Mouse (Mus musculus) embryonic fibroblast, embryonic 13.5 days (primary cell): ENCODE data around the gene Uggt1. TPM values are rescaled to one million over a fixed set of nuclear protein-coding genes. Genes with fewer than 3 reads are reported as not detected.

ENCODE experiments used
- H3K27ac ChIP-seq: 2 replicates; pipeline ENCODE4 v1.5.1; 2012; ENCODE audit warnings: low read length, control low read depth, inconsistent platforms; ENCODE audit not compliant: insufficient read depth
- H3K4me1 ChIP-seq: 2 replicates; pipeline ENCODE4 v1.6.1; 2011; ENCODE audit warnings: low read length; ENCODE audit not compliant: control insufficient read depth, insufficient read depth
- H3K4me3 ChIP-seq: 2 replicates; pipeline ENCODE4 v1.5.1; 2011; ENCODE audit warnings: mild to moderate bottlenecking, control low read depth, low read length; ENCODE audit not compliant: insufficient read depth
- CTCF ChIP-seq: IDR thresholded peaks from 2 replicates; pipeline ENCODE4 v1.5.1; 2011; ENCODE audit warnings: mild to moderate bottlenecking, control low read depth, low read length, moderate library complexity, borderline replicate concordance; ENCODE audit not compliant: insufficient read depth
- POLR2A ChIP-seq: IDR thresholded peaks from 2 replicates; pipeline ENCODE4 v1.6.1; 2011; ENCODE audit warnings: low read depth, mild to moderate bottlenecking, control low read depth, low read length, moderate library complexity
- polyA plus RNA-seq: library from polyadenylated mRNA; stranded (reverse); fragments of >200 nt; gene quantifications from 2 replicates; pipeline ENCODE4 v1.2.4, GENCODE M21; 2011; ENCODE audit warnings: low read depth; ENCODE audit not compliant: missing spikeins, insufficient read length

Uggt1 gene
- polyA plus RNA-seq, 1 experiment, result 125 TPM

- TF ChIP-seq CTCF, result peak; percentile 83
- TF ChIP-seq POLR2A, result no peak
- H3K27ac ChIP-seq, result no peak overlapping the region
These were observed 109.9 kb downstream of the Uggt1 start for GRCm38 (mm10) chr1:36134584-36134983.

GRCm38 (mm10) chr1:36133647-36134046 is 110.9 kb downstream of the Uggt1 start:
- Histone ChIP-seq H3K4me1 (peaks cover 22% of the 10 kb centered on the region), H3K4me3 (no peak overlapping the region), H3K27ac (no peak overlapping the region)
- TF ChIP-seq CTCF (no peak), POLR2A (no peak)

More at GRCm38 (mm10) chr1:36134584-36134983, 109.9 kb downstream of the Uggt1 start:
- Histone ChIP-seq H3K4me1 (peaks cover 16% of the 10 kb centered on the region), H3K4me3 (no peak overlapping the region)

DNA sequence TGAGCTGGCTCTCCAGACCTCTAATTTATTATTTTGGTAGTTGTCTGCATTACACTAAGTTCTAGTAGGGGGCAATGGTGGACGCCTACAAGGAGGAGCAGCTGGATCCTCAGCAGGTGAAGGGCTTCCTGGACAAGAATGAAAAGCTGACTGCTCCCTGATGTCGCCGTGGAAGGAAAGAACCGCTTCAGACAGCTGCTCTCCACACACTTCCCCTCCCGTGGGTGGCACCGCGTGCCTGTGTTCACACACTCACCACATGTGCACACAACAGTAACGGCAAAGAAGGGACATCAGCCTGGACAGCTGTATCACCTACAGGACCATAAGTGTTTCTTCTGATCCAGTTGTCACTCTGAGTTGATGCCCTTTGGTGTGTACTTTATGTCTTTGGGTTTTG is 111.5 kb downstream of the Uggt1 start:
- Histone ChIP-seq H3K4me1 (peaks cover 22% of the 10 kb centered on the region), H3K4me3 (no peak overlapping the region), H3K27ac (no peak overlapping the region)
- TF ChIP-seq CTCF (no peak), POLR2A (no peak)

- no peak overlapping the region for H3K4me3 ChIP-seq
- no peak overlapping the region for H3K27ac ChIP-seq
- TF ChIP-seq CTCF, result no peak
- no peak for TF ChIP-seq POLR2A
- H3K4me1 ChIP-seq, result peaks cover 22% of the 10 kb centered on the region
These were observed 112.3 kb downstream of the Uggt1 start for GRCm38 (mm10) chr1:36132211-36132610.

DNA sequence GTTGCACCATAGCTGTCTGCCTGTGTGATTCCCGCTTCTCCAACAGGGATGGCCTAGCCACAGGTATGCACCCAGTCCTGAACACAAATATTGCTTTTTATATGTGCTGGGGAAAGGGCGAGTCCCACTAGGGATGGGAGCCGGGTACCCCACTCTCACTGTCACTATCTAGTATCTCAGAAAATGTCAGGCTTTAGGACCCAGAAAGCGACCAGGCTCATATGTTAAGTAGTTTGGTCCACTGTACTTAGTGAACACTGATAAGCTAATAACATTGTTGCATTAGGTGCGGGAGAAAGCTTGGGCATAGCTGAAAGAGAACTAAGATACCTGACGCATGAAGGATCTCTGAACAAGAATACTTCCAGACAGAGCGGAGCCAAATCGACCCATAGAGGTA is 112.8 kb downstream of the Uggt1 start:
- Histone ChIP-seq H3K4me1 (peaks cover 22% of the 10 kb centered on the region), H3K4me3 (no peak overlapping the region), H3K27ac (no peak overlapping the region)
- TF ChIP-seq CTCF, result no peak
- no peak for TF ChIP-seq POLR2A

- H3K4me3 ChIP-seq, result no peak overlapping the region
- TF ChIP-seq POLR2A (no peak), CTCF (no peak)
These were observed 113.4 kb downstream of the Uggt1 start for GRCm38 (mm10) chr1:36131154-36131553.

DNA sequence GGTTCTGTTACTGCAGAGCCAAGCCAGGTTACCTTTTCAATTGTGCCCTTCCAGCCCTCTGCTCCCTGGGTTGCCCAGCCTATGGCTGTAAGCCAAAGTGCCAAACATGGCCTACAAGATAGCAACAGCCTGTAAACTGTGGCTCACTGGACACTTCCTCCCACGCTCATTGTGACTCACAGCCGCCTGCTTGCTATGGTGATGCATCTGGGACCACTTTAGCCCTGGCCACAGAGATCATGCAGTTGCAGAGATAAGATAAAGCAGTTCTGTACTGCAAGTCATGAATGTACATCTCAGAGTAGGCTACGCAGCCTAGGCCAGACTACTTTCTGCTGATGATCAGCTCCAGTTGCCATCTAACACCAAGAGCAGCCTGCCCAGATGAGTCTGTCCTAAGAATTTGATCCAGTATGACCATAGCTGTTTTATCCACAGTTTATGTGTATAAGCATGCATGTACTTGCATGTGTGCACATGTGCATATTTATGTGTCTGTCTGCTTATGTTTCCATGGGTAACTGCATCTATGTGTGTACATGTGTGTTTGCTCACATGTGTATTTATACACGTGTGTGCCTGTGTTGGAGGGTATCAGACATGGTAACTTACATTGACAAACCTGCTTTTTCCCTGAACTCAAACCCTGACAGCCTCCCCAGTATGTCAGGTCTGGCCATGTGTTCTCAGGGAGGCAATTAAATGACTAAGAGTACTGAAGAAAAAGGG is 114.0 kb downstream of the Uggt1 start:
- Histone ChIP-seq H3K4me1 (peaks cover 22% of the 10 kb centered on the region), H3K4me3 (no peak overlapping the region), H3K27ac (peak overlapping the region; percentile 37; the same call in 1 of the 2 replicates)
- no peak for TF ChIP-seq CTCF
- no peak for TF ChIP-seq POLR2A

More at GRCm38 (mm10) chr1:36131154-36131553, 113.4 kb downstream of the Uggt1 start:
- peaks cover 22% of the 10 kb centered on the region for H3K4me1 ChIP-seq
- H3K27ac ChIP-seq, result no peak overlapping the region

DNA sequence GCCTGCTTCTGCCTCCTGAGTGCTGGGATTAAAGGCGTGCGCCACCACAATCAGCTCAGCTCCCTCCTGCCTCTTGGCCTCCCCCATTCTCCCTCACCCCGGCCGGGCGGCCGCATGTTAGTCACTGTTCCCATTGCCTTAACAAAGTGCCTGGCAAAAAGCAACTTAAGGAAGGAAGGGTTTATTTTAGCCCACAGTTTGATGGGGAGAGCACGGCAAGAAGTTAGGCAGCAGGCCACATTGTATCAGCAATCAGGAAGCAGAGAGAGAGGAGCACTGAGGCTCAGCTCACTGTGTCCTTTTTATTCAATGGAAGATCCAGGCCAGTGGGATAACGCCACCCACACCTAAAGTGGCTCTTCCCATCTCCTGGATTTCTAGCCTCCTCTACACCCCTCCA is 114.6 kb downstream of the Uggt1 start:
- TF ChIP-seq POLR2A (no peak), CTCF (no peak)
- peak overlapping the region; percentile 37; the same call in 1 of the 2 replicates for H3K27ac ChIP-seq
- no peak overlapping the region for H3K4me3 ChIP-seq
- peaks cover 17% of the 10 kb centered on the region for H3K4me1 ChIP-seq

- Histone ChIP-seq H3K27ac (peak overlapping the region; percentile 21; the same call in 1 of the 2 replicates), H3K4me3 (no peak overlapping the region), H3K4me1 (peaks cover 17% of the 10 kb centered on the region)
- TF ChIP-seq POLR2A, result no peak
- TF ChIP-seq CTCF, result no peak
These were observed 115.4 kb downstream of the Uggt1 start for GRCm38 (mm10) chr1:36129126-36129525.

GRCm38 (mm10) chr1:36125076-36125475 is 119.4 kb downstream of the Uggt1 start:
- TF ChIP-seq CTCF, result no peak
- TF ChIP-seq POLR2A, result no peak
- Histone ChIP-seq H3K27ac (no peak overlapping the region), H3K4me3 (no peak overlapping the region), H3K4me1 (peaks cover 8% of the 10 kb centered on the region)

DNA sequence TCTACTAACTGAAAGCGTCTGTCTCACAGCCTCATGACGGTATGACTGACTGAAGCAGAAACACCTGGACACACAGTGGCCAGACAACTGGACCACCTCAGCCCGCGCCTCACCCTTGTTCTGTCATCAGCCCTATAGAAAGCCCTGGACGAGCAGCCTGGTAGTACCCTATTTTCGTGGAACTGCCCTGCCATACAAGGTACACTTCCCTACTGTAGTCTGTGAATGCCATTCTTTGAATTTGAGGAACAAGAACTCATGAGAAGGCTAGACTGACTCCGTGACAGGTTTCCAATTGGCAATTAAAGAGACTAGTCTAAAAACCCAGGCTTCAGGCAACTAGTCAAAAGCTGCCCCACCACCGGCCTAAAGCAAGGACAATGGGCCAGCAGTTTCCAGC is 123.3 kb downstream of the Uggt1 start:
- Histone ChIP-seq H3K27ac (no peak overlapping the region), H3K4me1 (peaks cover 7% of the 10 kb centered on the region), H3K4me3 (no peak overlapping the region)
- TF ChIP-seq CTCF (no peak), POLR2A (no peak)
